ENCODE assay signal across 23 mouse cellular contexts in the genomic region with DNA sequence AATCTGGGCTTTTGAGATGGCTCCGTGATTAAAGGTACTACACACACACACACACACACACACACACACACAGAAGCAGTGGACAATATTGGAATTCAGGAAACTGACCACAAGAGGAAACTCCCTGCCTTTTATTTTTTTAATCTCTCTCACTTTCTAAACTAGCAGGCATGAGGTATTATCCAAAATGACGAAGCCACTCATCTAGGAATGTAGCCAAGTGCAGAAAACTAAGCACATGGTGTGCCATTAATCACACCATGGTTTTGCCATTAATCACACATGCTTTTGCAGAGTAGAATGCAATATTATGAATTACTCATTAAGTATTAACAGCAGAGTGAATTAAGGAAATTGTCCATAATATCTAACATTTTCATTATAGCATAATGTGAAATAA.
A peak's percentile ranks its signal among the peaks of the same experiment; 100 is the strongest.
DNase-seq lines count a peak whose midpoint lies in the region; ATAC-seq and TF ChIP-seq lines count a peak whose summit lies in the region.
"Had no signal": no experiment of that assay in that cellular context is flagged by ENCODE, and none has a peak within 500 bp of the region (broad histone marks: within the 10 kb centered on the region; RNA-seq: fewer than 3 reads in every experiment).

No protein-coding gene starts in this region.

- H3K4me3 ChIP-seq in forebrain, embryonic 14.5 days (ENCODE audit: low read depth, low read length) = no peak overlapping the region
- H3K4me3 ChIP-seq in forebrain, postnatal 0 days (ENCODE audit: low read depth, low read length) = no peak overlapping the region
- H3K4me3 ChIP-seq: forebrain, embryonic 10.5 days; forebrain, embryonic 13.5 days; heart, embryonic 12.5 days; heart, embryonic 15.5 days; hindbrain, embryonic 10.5 days; hindbrain, embryonic 13.5 days had no signal

- 75% methylated on average over 2 of the region's 2 CpGs for WGBS in forebrain, embryonic 14.5 days
- 55% methylated on average over 2 of the region's 2 CpGs for WGBS in forebrain, postnatal 0 days

- DNase-seq in forebrain, embryonic 14.5 days (ENCODE audit: low spot score) = peak; percentile 13
- no peak for DNase-seq in forebrain, postnatal 0 days
- peak; percentile 1 to 65 for DNase-seq in layer of hippocampus, adult 18-20 months (ENCODE audit: low spot score in 2 of 2)
- DNase-seq in layer of hippocampus, postnatal 25 days (ENCODE audit: extremely low spot score in 1 of 2, low spot score in 1 of 2) = no peak
- peak; percentile 4 for DNase-seq in layer of hippocampus, adult 9-10 months (ENCODE audit: low spot score)
- no peak for DNase-seq in testis, postnatal 14 days (ENCODE audit: low spot score)
- no peak for DNase-seq in adrenal gland, postnatal 4 days (ENCODE audit: low spot score in 2 of 2)
- DNase-seq in MN1 (ENCODE audit: low spot score) = no peak
- DNase-seq: adrenal gland, adult 8-10 months; adrenal gland, postnatal 25 days; cerebellum, adult 11-12 months; cerebellum, adult 9-10 months; cerebellum, postnatal 14 days; gastrocnemius, postnatal 25 days; heart, adult 18-20 months; heart, postnatal 10 days; heart, postnatal 36 days had no signal

- ATAC-seq in forebrain, embryonic 14.5 days = no peak
- ATAC-seq in forebrain, postnatal 0 days = no peak
- ATAC-seq: forebrain, embryonic 13.5 days had no signal

- no peak overlapping the region for H3K4me2 ChIP-seq in forebrain, embryonic 14.5 days (ENCODE audit: low read length)
- H3K4me2 ChIP-seq in forebrain, postnatal 0 days (ENCODE audit: low read depth) = no peak overlapping the region
- H3K4me2 ChIP-seq: forebrain, embryonic 13.5 days; heart, embryonic 12.5 days; heart, embryonic 15.5 days; hindbrain, embryonic 13.5 days had no signal

- no peaks in the 10 kb centered on the region for H3K36me3 ChIP-seq in forebrain, embryonic 14.5 days (ENCODE audit: control insufficient read depth, insufficient read depth, low read length)
- H3K36me3 ChIP-seq in forebrain, postnatal 0 days (ENCODE audit: insufficient read depth) = no peaks in the 10 kb centered on the region
- H3K36me3 ChIP-seq: forebrain, embryonic 10.5 days; heart, embryonic 12.5 days; heart, embryonic 15.5 days; hindbrain, embryonic 10.5 days; hindbrain, embryonic 13.5 days had no signal

- no peak for TF ChIP-seq CTCF in forebrain, postnatal 0 days (IDR thresholded peaks at IDR 0.05; ENCODE audit: low read depth)

- H3K27ac ChIP-seq in forebrain, embryonic 14.5 days (ENCODE audit: low read depth, low read length) = no peak overlapping the region
- no peak overlapping the region for H3K27ac ChIP-seq in forebrain, postnatal 0 days (ENCODE audit: low read depth, low read length)
- H3K27ac ChIP-seq: forebrain, embryonic 10.5 days; forebrain, embryonic 13.5 days; heart, embryonic 15.5 days; hindbrain, embryonic 10.5 days; hindbrain, embryonic 13.5 days had no signal

- H3K9ac ChIP-seq in forebrain, embryonic 14.5 days (ENCODE audit: low read length) = no peak overlapping the region
- no peak overlapping the region for H3K9ac ChIP-seq in forebrain, postnatal 0 days
- H3K9ac ChIP-seq: forebrain, embryonic 13.5 days; heart, embryonic 12.5 days; heart, embryonic 15.5 days; hindbrain, embryonic 13.5 days had no signal

- no peaks in the 10 kb centered on the region for H3K9me3 ChIP-seq in forebrain, embryonic 14.5 days (replicated peaks; ENCODE audit: control insufficient read depth, low read length)
- H3K9me3 ChIP-seq in forebrain, postnatal 0 days (ENCODE audit: low read length) = no peaks in the 10 kb centered on the region
- H3K9me3 ChIP-seq: forebrain, embryonic 10.5 days; forebrain, embryonic 13.5 days; heart, embryonic 12.5 days; heart, embryonic 15.5 days; hindbrain, embryonic 10.5 days; hindbrain, embryonic 13.5 days had no signal

- no peaks in the 10 kb centered on the region for H3K4me1 ChIP-seq in forebrain, embryonic 14.5 days (ENCODE audit: control insufficient read depth, insufficient read depth, low read length)
- H3K4me1 ChIP-seq in forebrain, postnatal 0 days (ENCODE audit: insufficient read depth) = no peaks in the 10 kb centered on the region
- H3K4me1 ChIP-seq: forebrain, embryonic 10.5 days; forebrain, embryonic 13.5 days; heart, embryonic 12.5 days; heart, embryonic 15.5 days; hindbrain, embryonic 10.5 days; hindbrain, embryonic 13.5 days had no signal

- H3K27me3 ChIP-seq in forebrain, embryonic 14.5 days (replicated peaks; ENCODE audit: control insufficient read depth, insufficient read depth, low read length) = no peaks in the 10 kb centered on the region
- H3K27me3 ChIP-seq in forebrain, postnatal 0 days (ENCODE audit: insufficient read depth, low read length) = no peaks in the 10 kb centered on the region
- H3K27me3 ChIP-seq: forebrain, embryonic 13.5 days; heart, embryonic 12.5 days; heart, embryonic 15.5 days; hindbrain, embryonic 13.5 days had no signal

Comparison
In these comparisons a context has a peak if more than half of its experiments do, and no peak if none do; other contexts are left out.
1. DNase-seq: peak in forebrain, embryonic 14.5 days (single experiment), layer of hippocampus, adult 18-20 months (2 of 2) and layer of hippocampus, adult 9-10 months (single experiment); none in forebrain, postnatal 0 days (single experiment), layer of hippocampus, postnatal 25 days (0 of 2), testis, postnatal 14 days (single experiment), adrenal gland, postnatal 4 days (0 of 2) and MN1 (single experiment).